Mouse (Mus musculus) heart, postnatal 10 days (tissue): ENCODE data around the gene Ube2e1. TPM values are rescaled to one million over a fixed set of nuclear protein-coding genes. Genes with fewer than 3 reads are reported as not detected.
"Not testable (repeated sequence)": the region's sequence is repeated elsewhere in the genome, so short reads cannot be mapped to it uniquely, and the experiment has no call there.

Experiments
- DNase-seq, 2 experiments: peaks; one replicate each; pipeline ENCODE4 v3.0.0; 2021
- intact Hi-C: fragments of 180-260 bp; cut with DNase I; formaldehyde crosslinking; loops from one replicate; pipeline ENCODE4 v1.15.1; 2025
- total RNA-seq, 2 experiments: library from RNA; stranded (reverse); gene quantifications; 2 replicates each; pipeline ENCODE4 v1.2.3; 2021

The Ube2e1 gene
- total RNA-seq, 2 experiments from 2014 or later, result 36.6 to 42.3 TPM

- DNase-seq, result not testable (repeated sequence)
- intact Hi-C loops, result loop anchor here (1.0 to 10.0 kb wide), 3 partner anchors 31 to 865 kb away; partner anchors contain the start of gene Nr1d2
These were observed 61.6 kb downstream of the Ube2e1 start for GRCm38 (mm10) chr14:18269947-18270528.

DNA sequence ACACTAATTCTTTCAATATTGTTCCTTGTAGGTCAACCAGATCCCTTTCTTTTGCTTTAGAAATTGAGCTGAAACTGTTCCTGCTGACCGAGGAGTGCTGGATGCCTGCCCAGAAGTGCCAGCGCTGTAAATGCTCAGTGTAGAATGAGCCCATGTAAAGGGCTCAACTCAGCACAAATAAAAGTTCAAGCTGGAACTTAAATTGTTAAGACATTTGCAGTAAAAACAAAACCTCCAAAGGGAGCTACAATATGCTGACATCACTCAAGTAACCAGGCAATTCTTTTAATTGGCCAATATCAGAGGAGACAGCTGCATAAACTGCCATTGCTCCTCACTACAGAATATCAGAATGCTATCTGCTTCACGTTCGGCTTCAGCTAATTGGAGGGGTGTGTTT lies 68.2 kb downstream of the Ube2e1 start:
- DNase-seq, result peak; percentile 43 to 45
- intact Hi-C loops, result no loop called here

- DNase-seq, result no peak
- intact Hi-C loops, result no loop called here
These were observed 70.5 kb downstream of the Ube2e1 start for GRCm38 (mm10) chr14:18261203-18261602.

GRCm38 (mm10) chr14:18242638-18243130 lies 89.0 kb downstream of the Ube2e1 start:
- intact Hi-C loops, result no loop called here
- no peak for DNase-seq

- intact Hi-C loops, result no loop called here
- no peak for DNase-seq
These were observed 89.9 kb downstream of the Ube2e1 start for GRCm38 (mm10) chr14:18241786-18242185.

DNA sequence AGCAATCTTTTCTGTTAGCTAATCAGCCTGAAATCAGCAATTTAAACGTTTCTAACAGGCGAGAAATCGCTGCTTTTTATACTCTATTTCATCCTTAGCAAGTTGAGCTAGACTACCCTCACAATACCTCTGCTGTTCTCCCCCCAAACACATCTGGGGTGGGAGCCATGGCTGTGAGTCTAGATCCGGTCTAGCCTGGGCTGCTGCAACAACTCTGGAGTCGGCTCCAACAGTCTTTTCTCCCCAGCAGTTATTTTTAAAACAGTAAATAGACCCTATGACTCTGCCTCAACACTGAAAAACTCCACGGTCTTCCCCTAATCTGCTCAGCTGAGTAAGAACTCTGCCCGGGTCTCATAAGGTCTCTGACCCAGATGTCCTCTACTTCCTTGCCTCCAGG lies 91.5 kb downstream of the Ube2e1 start:
- intact Hi-C loops, result no loop called here
- DNase-seq, result no peak

DNA sequence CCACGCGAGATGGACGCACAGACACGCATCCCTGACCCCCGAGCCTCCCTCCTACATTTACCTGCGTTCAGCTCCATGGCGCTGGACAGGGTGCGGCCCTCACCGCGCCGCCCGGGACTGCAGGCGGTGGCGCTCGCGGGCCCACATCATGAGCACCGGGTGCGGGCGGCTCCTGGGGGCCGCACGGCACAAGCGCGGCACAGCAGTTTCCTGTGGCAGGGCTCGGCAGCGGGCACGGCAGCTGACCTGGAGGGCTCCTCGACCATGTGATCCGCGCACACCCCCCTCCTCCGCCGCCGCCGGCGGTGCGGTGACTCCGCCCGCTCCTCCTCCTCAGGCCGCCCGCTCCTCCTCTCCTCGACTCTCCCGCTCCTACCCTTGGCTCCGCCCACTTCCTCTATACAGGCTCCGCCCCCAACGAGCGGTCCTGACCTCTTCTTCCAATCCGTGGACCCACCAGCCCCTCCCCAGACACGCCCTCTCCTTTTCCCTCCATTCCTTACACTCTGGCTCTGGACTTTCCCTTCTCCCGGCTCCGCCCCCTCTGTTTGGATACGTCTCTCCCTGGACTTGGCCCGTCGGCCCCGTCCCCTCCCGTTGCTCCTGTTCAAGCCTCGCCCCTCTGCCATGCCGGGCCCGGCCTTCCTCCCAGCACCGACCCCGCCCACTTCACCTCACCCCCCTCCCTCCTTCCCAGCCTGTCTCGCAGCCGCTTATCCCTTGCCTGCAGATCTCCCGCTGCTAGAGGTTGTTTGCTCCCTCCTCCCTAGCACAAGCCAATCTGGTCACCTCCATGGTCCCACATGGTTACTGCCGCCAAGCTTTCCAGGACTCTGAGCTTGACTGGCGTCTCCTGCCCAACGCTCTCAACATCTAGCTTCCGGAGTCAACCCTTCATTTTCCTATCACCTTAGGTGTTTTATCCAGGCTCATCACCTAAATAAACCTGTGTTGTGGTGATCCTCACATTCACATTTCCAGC lies 92.6 kb downstream of the Ube2e1 start, which contains the start of gene Nr1d2:
Gene Nr1d2, minus strand, starts transcription at position 378 of the 982 bp plus-strand sequence.
- intact Hi-C loops, result loop anchor here (1.0 kb wide), 1 partner anchor 30 kb away; no protein-coding TSS in a partner anchor
- peak; percentile 100 for DNase-seq

DNA sequence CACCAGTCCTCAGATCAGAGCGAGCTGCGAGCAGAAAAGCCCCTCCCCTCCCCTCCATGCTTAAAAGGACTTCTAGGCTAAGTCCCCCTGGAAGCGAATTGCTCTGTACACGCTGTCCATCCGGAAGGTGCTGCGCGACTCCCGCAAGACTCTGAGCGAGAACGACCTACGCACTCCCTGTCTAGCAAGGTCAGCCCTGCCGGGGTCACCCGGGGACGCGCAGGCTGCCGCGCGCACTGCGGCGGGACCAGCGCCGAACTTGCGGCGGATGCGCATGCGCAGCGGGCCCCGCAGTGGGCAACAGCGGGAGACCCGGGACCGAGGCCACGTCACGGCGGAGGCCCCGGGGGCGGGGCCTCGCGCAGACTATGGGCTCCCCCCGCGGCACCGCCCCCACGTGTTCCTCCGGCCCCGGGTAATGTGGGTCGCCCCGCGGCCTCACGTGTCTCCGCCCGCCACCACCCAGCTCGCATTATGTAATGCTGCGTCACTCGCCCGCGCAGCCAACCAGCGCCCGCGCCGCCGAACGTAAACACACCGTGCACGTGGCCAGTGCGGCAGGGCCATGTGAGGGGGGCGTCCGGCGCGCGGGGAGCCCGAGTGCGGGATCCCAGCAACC lies 93.4 kb downstream of the Ube2e1 start:
- peak; percentile 98 to 99 for DNase-seq
- intact Hi-C loops, result no loop called here

GRCm38 (mm10) chr14:18237381-18237780 lies 94.3 kb downstream of the Ube2e1 start:
- intact Hi-C loops, result no loop called here
- DNase-seq, result no peak

- DNase-seq, intact Hi-C loops: not testable (repeated sequence)
These were observed 95.0 kb downstream of the Ube2e1 start for GRCm38 (mm10) chr14:18236496-18237235.

DNA sequence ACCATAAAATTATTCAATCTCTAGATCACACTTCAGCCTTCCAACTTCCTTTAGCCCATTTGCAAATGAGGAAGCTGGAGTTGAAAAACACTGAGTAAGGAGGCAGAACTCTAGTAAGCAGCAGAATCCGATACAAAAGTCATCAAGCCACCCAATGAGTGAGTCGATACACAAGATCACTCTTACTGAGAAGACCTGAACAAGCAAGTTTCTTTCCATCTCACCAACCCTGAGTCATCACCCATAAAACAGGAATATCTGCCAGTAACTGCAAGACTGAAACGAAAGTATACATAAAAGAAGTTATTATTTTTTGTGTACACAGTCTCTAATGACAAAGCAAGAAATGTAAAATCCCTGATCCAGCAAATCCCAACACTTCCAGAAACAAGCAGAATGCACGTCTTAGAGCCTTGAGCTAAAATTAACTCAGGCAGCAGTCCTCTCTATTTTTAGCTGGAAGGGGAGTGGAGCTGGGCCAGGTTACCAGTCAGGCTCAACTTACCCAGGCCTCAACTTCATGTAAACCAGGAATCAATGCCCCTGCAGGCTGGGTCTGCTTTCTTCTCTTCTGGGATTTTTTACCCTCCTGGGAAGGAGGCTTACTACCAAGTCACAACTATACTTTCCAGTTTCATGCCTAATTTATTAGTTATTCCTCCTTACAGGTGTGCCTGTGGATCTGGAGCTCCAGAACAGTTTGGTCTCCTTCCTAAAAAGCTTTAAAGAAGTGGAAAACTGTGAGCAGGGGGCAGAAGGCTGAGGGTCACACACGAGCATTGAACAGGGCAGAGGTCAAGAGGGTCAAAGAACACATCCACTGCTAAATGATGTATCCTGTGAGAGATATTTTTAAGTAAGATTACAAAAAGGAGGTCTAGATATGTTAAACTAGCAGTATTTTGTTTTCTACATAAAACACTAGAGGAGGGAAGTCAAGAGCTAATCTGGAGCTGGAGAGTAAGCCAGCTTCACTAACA lies 97.4 kb downstream of the Ube2e1 start:
- DNase-seq, result peak; percentile 59 to 66
- intact Hi-C loops, result no loop called here

DNA sequence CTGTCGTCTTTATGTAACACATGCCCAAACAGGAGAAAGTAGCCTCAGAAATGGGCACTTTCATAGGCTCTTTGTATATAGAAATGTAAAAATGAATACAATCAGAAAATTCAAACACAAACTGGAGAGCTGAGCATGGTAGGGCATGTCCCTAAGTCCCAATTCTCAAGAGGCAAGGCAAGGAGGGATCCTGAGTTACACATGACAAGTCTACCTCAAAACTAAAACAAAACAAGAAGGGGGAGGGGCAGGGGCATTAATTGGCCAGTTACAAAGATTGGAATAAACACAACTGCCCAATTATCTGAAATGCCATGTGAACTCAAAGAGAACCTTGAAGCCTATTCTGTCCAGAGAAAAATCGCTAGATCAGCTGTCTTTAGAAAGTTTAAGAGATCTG lies 98.6 kb downstream of the Ube2e1 start:
- no peak for DNase-seq
- intact Hi-C loops, result no loop called here

Other genes starting within 250 kb of the Ube2e1 start
- gene Nr1d2, start 92.7 kb downstream of the Ube2e1 start, total RNA-seq, result 10 to 100 TPM; 47.2 to 48.0 TPM
- gene Nkiras1, start 60.7 kb downstream of the Ube2e1 start, total RNA-seq, result 10 to 100 TPM; 28.2 to 29.6 TPM
- gene Rpl15, start 60.5 kb downstream of the Ube2e1 start, total RNA-seq, result 100 to 1,000 TPM; 793 to 803 TPM